In the genomic region with DNA sequence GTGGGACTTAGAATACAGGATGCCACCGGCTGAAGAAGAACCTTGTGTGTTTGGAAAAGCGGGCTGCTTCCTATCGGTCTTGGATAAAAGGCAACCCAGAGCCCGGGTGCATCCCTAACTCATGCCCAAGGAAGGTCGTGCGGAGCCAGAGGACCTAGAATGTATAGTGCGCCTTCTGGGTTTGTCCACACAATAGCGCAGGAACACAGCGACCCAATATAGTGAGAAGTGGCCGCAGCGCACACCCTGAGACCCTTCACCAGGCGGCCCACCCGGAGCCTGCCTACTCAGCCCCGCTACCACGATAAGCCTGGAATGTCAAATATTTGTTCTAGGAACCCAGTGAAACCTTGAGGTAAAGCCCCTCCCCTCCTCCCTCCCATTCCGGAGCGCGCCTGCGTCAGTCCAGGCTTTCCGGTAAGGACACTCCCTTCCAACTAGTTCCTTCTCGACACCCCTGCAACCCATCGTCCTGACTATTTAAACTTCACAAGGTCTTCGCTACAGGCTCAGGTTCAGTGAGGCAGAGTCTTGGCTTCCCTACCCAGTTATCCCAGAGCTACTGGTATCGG, we compare ENCODE assay signal across 8 mouse cellular contexts. TPM values are rescaled to one million over a fixed set of nuclear protein-coding genes. Genes with fewer than 3 reads are reported as not detected.
DNase-seq lines count a peak whose midpoint lies in the region; ATAC-seq and TF ChIP-seq lines count a peak whose summit lies in the region.

No protein-coding gene starts in this region.

- peak; percentile 53 for ATAC-seq in lung, embryonic 14.5 days (ENCODE audit: insufficient read depth)
- no peak for ATAC-seq in neural tube, embryonic 15.5 days (ENCODE audit: low FRiP score)

- H3K9ac ChIP-seq in lung, embryonic 14.5 days = peak overlapping the region; percentile 62
- H3K9ac ChIP-seq in neural tube, embryonic 15.5 days (replicated peaks) = peak overlapping the region; percentile 42

- H3K9me3 ChIP-seq in lung, embryonic 14.5 days (ENCODE audit: low read depth, low read length) = no peaks in the 10 kb centered on the region
- no peaks in the 10 kb centered on the region for H3K9me3 ChIP-seq in neural tube, embryonic 15.5 days (replicated peaks)

- 0 out of 2 replicates have a peak, but pooled peaks cover 4% of the 10 kb centered on the region for H3K4me1 ChIP-seq in lung, embryonic 14.5 days (ENCODE audit: insufficient read depth)
- H3K4me1 ChIP-seq in neural tube, embryonic 15.5 days = peaks cover 34% of the 10 kb centered on the region

- WGBS in lung, embryonic 14.5 days = under 1% methylated on average over 24 of the region's 24 CpGs
- under 1% methylated on average over 24 of the region's 24 CpGs for WGBS in neural tube, embryonic 15.5 days

- H3K4me3 ChIP-seq in lung, embryonic 14.5 days (ENCODE audit: low read depth, low read length) = peak overlapping the region; percentile 55
- peak overlapping the region; percentile 47 for H3K4me3 ChIP-seq in neural tube, embryonic 15.5 days (replicated peaks)

- peaks cover 8% of the 10 kb centered on the region; the same call in 1 of the 2 replicates for H3K36me3 ChIP-seq in lung, embryonic 14.5 days (ENCODE audit: insufficient read depth)
- H3K36me3 ChIP-seq in neural tube, embryonic 15.5 days = no peaks in the 10 kb centered on the region

- DNase-seq in right cerebral cortex, adult 18-20 months = peak; percentile 52
- DNase-seq in right cerebral cortex, postnatal 14 days = no peak
- DNase-seq in adrenal gland, postnatal 25 days = peak; percentile 74
- peak; percentile 84 to 85 for DNase-seq in heart, adult 18-20 months
- peak; percentile 85 for DNase-seq in kidney, adult 11 months
- peak; percentile 84 for DNase-seq in lung, embryonic 14.5 days
- DNase-seq in layer of hippocampus, adult 9-10 months (ENCODE audit: low spot score) = no peak

- H3K27ac ChIP-seq in lung, embryonic 14.5 days (ENCODE audit: low read depth) = peak overlapping the region; percentile 93
- no peak overlapping the region for H3K27ac ChIP-seq in neural tube, embryonic 15.5 days (replicated peaks)

- peaks cover 39% of the 10 kb centered on the region for H3K27me3 ChIP-seq in lung, embryonic 14.5 days (ENCODE audit: insufficient read depth, low read length)
- H3K27me3 ChIP-seq in neural tube, embryonic 15.5 days (replicated peaks) = peaks cover 70% of the 10 kb centered on the region

- H3K4me2 ChIP-seq in lung, embryonic 14.5 days = peak overlapping the region; percentile 76
- H3K4me2 ChIP-seq in neural tube, embryonic 15.5 days = peak overlapping the region; percentile 85

- no peak for TF ChIP-seq CTCF in lung, embryonic 14.5 days (IDR thresholded peaks at IDR 0.05; ENCODE audit: low read depth)

RNA-seq across cellular contexts. Expression of gene Esrp2, which starts 1.2 kb away (rescaled TPM):
- total RNA-seq in adrenal gland, postnatal 25 days (2021) = 2.0 and 3.9 TPM in 2 replicates
- total RNA-seq in heart, adult 18-20 months (2021) = 1 to 10 TPM in 1 of 2 experiments, under 1 TPM in 1; 0.35 to 1.4 TPM
- polyA plus RNA-seq in lung, embryonic 14.5 days (2014; fragmentation: Nextera tagmentation; extraction: Ambion mirVana) = 29.6 and 31.1 TPM in 2 replicates
- polyA plus RNA-seq in neural tube, embryonic 15.5 days (2015; fragmentation: Nextera tagmentation; extraction: Ambion mirVana) = 0.17 and 4.5 TPM in 2 replicates

RNA-seq across cellular contexts. Expression of gene Pla2g15, which starts 12.2 kb away (rescaled TPM):
- total RNA-seq in adrenal gland, postnatal 25 days (2021) = 27.6 and 27.7 TPM in 2 replicates
- 1 to 10 TPM; 6.7 to 7.9 TPM for total RNA-seq in heart, adult 18-20 months (2021)
- 3.5 and 3.8 TPM in 2 replicates for polyA plus RNA-seq in lung, embryonic 14.5 days (2014; fragmentation: Nextera tagmentation; extraction: Ambion mirVana)
- polyA plus RNA-seq in neural tube, embryonic 15.5 days (2015; fragmentation: Nextera tagmentation; extraction: Ambion mirVana) = 19.1 and 21.6 TPM in 2 replicates

RNA-seq across cellular contexts. Expression of gene Slc7a6, which starts 30.7 kb away (rescaled TPM):
- total RNA-seq in adrenal gland, postnatal 25 days (2021) = 25.6 and 29.0 TPM in 2 replicates
- total RNA-seq in heart, adult 18-20 months (2021) = 10 to 100 TPM in 1 of 2 experiments, 1 to 10 TPM in 1; 8.8 to 11.5 TPM
- polyA plus RNA-seq in lung, embryonic 14.5 days (2014; fragmentation: Nextera tagmentation; extraction: Ambion mirVana) = 80.6 and 85.0 TPM in 2 replicates
- 55.6 and 61.5 TPM in 2 replicates for polyA plus RNA-seq in neural tube, embryonic 15.5 days (2015; fragmentation: Nextera tagmentation; extraction: Ambion mirVana)

Comparison
In these comparisons a context has a peak if more than half of its experiments do, and no peak if none do; other contexts are left out.
1. DNase-seq: peak in right cerebral cortex, adult 18-20 months (single experiment), adrenal gland, postnatal 25 days (single experiment), heart, adult 18-20 months (2 of 2), kidney, adult 11 months (single experiment) and lung, embryonic 14.5 days (single experiment); none in right cerebral cortex, postnatal 14 days (single experiment) and layer of hippocampus, adult 9-10 months (single experiment).